Mouse (Mus musculus) left cerebral cortex, adult 9 months (tissue): ENCODE measurements around the gene Ntn1.

ENCODE experiments used
- DNase-seq, 2 experiments: peaks; one replicate each; pipeline ENCODE4 v3.0.0; 2022; ENCODE audit warnings: low spot score in 2 of 2

Ntn1 gene

GRCm38 (mm10) chr11:68195168-68195567 is 205.5 kb downstream of the Ntn1 start:
- DNase-seq = no peak

GRCm38 (mm10) chr11:68190849-68191248 is 209.8 kb downstream of the Ntn1 start:
- peak in 1 of 2 experiments; percentile 38 for DNase-seq

GRCm38 (mm10) chr11:68188695-68189201 is 211.9 kb downstream of the Ntn1 start:
- DNase-seq = no peak

GRCm38 (mm10) chr11:68187242-68187641 is 213.4 kb downstream of the Ntn1 start:
- no peak for DNase-seq

GRCm38 (mm10) chr11:68185647-68186046 is 215.0 kb downstream of the Ntn1 start:
- peak in 1 of 2 experiments; percentile 31 for DNase-seq

GRCm38 (mm10) chr11:68177415-68177814 is 223.2 kb downstream of the Ntn1 start:
- no peak for DNase-seq

- no peak for DNase-seq
Observed at GRCm38 (mm10) chr11:68176550-68176949, 224.1 kb downstream of the Ntn1 start.

- DNase-seq = no peak
Observed at GRCm38 (mm10) chr11:68172648-68173045, 228.0 kb downstream of the Ntn1 start.

- DNase-seq = no peak
Observed at GRCm38 (mm10) chr11:68171973-68172647, 228.5 kb downstream of the Ntn1 start.

- no peak for DNase-seq
Observed at GRCm38 (mm10) chr11:68168427-68168826, 232.2 kb downstream of the Ntn1 start.

- no peak for DNase-seq
Observed at GRCm38 (mm10) chr11:68164408-68164807, 236.2 kb downstream of the Ntn1 start.

- DNase-seq = no peak
Observed at GRCm38 (mm10) chr11:68159867-68160266, 240.8 kb downstream of the Ntn1 start.
